Mouse (Mus musculus) neural tube, embryonic 10.5 days (tissue): ENCODE measurements at regions not wholly inside any gene's neighbourhood (a gene's known extent, or its start where the extent isn't known, plus 50 kb on each side); places are given as distances from the start of the nearest gene placed in this dataset.

Experiments
- DNase-seq: peaks from one replicate; pipeline ENCODE4 v3.0.0-alpha.2; 2017; ENCODE audit warnings: low spot score; ENCODE audit errors: extremely low spot score

GRCm38 (mm10) chr7:90030486-90031250 lies 49.9 kb upstream of the Eed start:
- no peak for DNase-seq

- no peak for DNase-seq
These were observed 52.3 kb upstream of the Eed start for GRCm38 (mm10) chr7:90033086-90033485.

- no peak for DNase-seq
These were observed 53.0 kb upstream of the Eed start for GRCm38 (mm10) chr7:90033640-90034312.

GRCm38 (mm10) chr7:90034498-90034897 lies 53.7 kb upstream of the Eed start:
- DNase-seq: no peak

GRCm38 (mm10) chr7:90035396-90035795 lies 54.6 kb upstream of the Eed start:
- no peak for DNase-seq

GRCm38 (mm10) chr7:90037736-90038135 lies 57.0 kb upstream of the Eed start:
- no peak for DNase-seq

GRCm38 (mm10) chr7:90039504-90039903 lies 58.7 kb upstream of the Eed start:
- no peak for DNase-seq

- DNase-seq: no peak
These were observed 60.0 kb upstream of the Eed start for GRCm38 (mm10) chr7:90040581-90041340.

GRCm38 (mm10) chr7:90041565-90042024 lies 60.8 kb upstream of the Eed start:
- DNase-seq: no peak

GRCm38 (mm10) chr7:90042364-90042763 lies 61.6 kb upstream of the Eed start:
- DNase-seq: no peak

GRCm38 (mm10) chr7:90043526-90043925 lies 62.7 kb upstream of the Eed start:
- no peak for DNase-seq

- DNase-seq: no peak
These were observed 63.4 kb upstream of the Eed start for GRCm38 (mm10) chr7:90044100-90044698.

GRCm38 (mm10) chr7:90045208-90045800 lies 64.5 kb upstream of the Eed start:
- no peak for DNase-seq

- DNase-seq: no peak
These were observed 65.4 kb upstream of the Eed start for GRCm38 (mm10) chr7:90046228-90046627.

- DNase-seq: no peak
These were observed 66.1 kb upstream of the Eed start for GRCm38 (mm10) chr7:90046862-90047261.

GRCm38 (mm10) chr7:90048401-90049307 lies 67.9 kb upstream of the Eed start:
- no peak for DNase-seq

GRCm38 (mm10) chr7:90049831-90050237 lies 69.1 kb upstream of the Eed start:
- no peak for DNase-seq

GRCm38 (mm10) chr7:90054795-90055511 lies 74.2 kb upstream of the Eed start:
- peak; percentile 44 for DNase-seq

- DNase-seq: no peak
These were observed 72.1 kb upstream of the Picalm start for GRCm38 (mm10) chr7:90057947-90058346.

GRCm38 (mm10) chr7:90058636-90059035 lies 71.4 kb upstream of the Picalm start:
- no peak for DNase-seq
